Mouse (Mus musculus): ENCODE measurements around the gene Nmnat2. TPM values are rescaled to one million over a fixed set of nuclear protein-coding genes. Genes with fewer than 3 reads are reported as not detected.

The Nmnat2 gene
- polyA plus RNA-seq, 1 experiment from 2014 or later = 75.4 TPM

- 42% methylated on average over 6 of the region's 6 CpGs for WGBS
These were observed 140.5 kb downstream of the Nmnat2 start for GRCm38 (mm10) chr1:153095328-153095727.

GRCm38 (mm10) chr1:153095826-153096727 is 141.3 kb downstream of the Nmnat2 start:
- Histone ChIP-seq H3K9ac (ENCODE audit: low read depth, low read length) (no peak overlapping the region), H3K4me1 (ENCODE audit: control insufficient read depth, insufficient read depth, low read depth, low read length) (no peaks in the 10 kb centered on the region), H3K27ac (ENCODE audit: low read depth, low read length) (no peak overlapping the region), H3K9me3 (ENCODE audit: control insufficient read depth, low read length) (no peaks in the 10 kb centered on the region), H3K4me2 (ENCODE audit: low read length) (no peak overlapping the region), H3K27me3 (replicated peaks; ENCODE audit: control insufficient read depth, insufficient read depth, low read length) (0 out of 2 replicates have a peak, but pooled peaks cover 3% of the 10 kb centered on the region), H3K36me3 (ENCODE audit: control insufficient read depth, insufficient read depth, low read length) (no peaks in the 10 kb centered on the region), H3K4me3 (ENCODE audit: low read length) (no peak overlapping the region)
- ATAC-seq = no peak
- 26% methylated on average over 16 of the region's 16 CpGs for WGBS

More at GRCm38 (mm10) chr1:153095328-153095727, 140.5 kb downstream of the Nmnat2 start:
- H3K36me3 ChIP-seq (ENCODE audit: control insufficient read depth, insufficient read depth, low read length) = no peaks in the 10 kb centered on the region
- H3K4me3 ChIP-seq (ENCODE audit: low read length) = no peak overlapping the region
- H3K4me2 ChIP-seq (ENCODE audit: low read length) = no peak overlapping the region
- H3K27me3 ChIP-seq (replicated peaks; ENCODE audit: control insufficient read depth, insufficient read depth, low read length) = 0 out of 2 replicates have a peak, but pooled peaks cover 3% of the 10 kb centered on the region
- ATAC-seq = no peak
- H3K9me3 ChIP-seq (ENCODE audit: control insufficient read depth, low read length) = no peaks in the 10 kb centered on the region
- H3K4me1 ChIP-seq (ENCODE audit: control insufficient read depth, insufficient read depth, low read depth, low read length) = no peaks in the 10 kb centered on the region
- no peak overlapping the region for H3K27ac ChIP-seq (ENCODE audit: low read depth, low read length)
- H3K9ac ChIP-seq (ENCODE audit: low read depth, low read length) = no peak overlapping the region

GRCm38 (mm10) chr1:153097017-153097675 is 142.4 kb downstream of the Nmnat2 start:
- Histone ChIP-seq H3K4me3 (ENCODE audit: low read length) (no peak overlapping the region), H3K4me2 (ENCODE audit: low read length) (no peak overlapping the region), H3K4me1 (ENCODE audit: control insufficient read depth, insufficient read depth, low read depth, low read length) (no peaks in the 10 kb centered on the region), H3K36me3 (ENCODE audit: control insufficient read depth, insufficient read depth, low read length) (no peaks in the 10 kb centered on the region), H3K9ac (ENCODE audit: low read depth, low read length) (no peak overlapping the region), H3K27me3 (replicated peaks; ENCODE audit: control insufficient read depth, insufficient read depth, low read length) (0 out of 2 replicates have a peak, but pooled peaks cover 3% of the 10 kb centered on the region), H3K9me3 (ENCODE audit: control insufficient read depth, low read length) (no peaks in the 10 kb centered on the region), H3K27ac (ENCODE audit: low read depth, low read length) (no peak overlapping the region)
- ATAC-seq = no peak
- 93% methylated on average over 6 of the region's 6 CpGs for WGBS

DNA sequence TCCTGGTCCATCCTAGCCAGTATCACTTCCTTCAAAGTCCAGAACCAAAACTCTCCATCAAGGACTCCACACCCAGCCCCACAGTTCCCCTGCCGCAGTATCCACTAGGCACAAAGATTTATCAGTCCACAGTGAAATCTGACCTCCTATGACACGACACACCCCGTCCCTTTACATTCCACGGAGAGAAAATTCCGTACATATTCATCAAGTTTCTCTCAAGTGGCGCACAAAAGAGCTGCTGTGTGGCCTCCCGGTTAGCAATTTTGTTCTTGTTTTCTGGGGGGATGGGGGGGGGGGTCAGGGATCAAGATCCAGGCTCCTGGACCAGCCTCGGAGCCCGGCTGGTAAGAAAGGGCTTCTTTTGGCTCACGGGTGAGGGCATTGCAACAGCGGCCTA is 143.8 kb downstream of the Nmnat2 start:
- H3K9ac ChIP-seq (ENCODE audit: low read depth, low read length) = no peak overlapping the region
- no peak for ATAC-seq
- no peak overlapping the region for H3K4me3 ChIP-seq (ENCODE audit: low read length)
- H3K4me1 ChIP-seq (ENCODE audit: control insufficient read depth, insufficient read depth, low read depth, low read length) = no peaks in the 10 kb centered on the region
- 0 out of 2 replicates have a peak, but pooled peaks cover 3% of the 10 kb centered on the region for H3K27me3 ChIP-seq (replicated peaks; ENCODE audit: control insufficient read depth, insufficient read depth, low read length)
- no peak overlapping the region for H3K4me2 ChIP-seq (ENCODE audit: low read length)
- no peaks in the 10 kb centered on the region for H3K9me3 ChIP-seq (ENCODE audit: control insufficient read depth, low read length)
- no peaks in the 10 kb centered on the region for H3K36me3 ChIP-seq (ENCODE audit: control insufficient read depth, insufficient read depth, low read length)
- 36% methylated on average over 11 of the region's 11 CpGs for WGBS
- no peak overlapping the region for H3K27ac ChIP-seq (ENCODE audit: low read depth, low read length)

DNA sequence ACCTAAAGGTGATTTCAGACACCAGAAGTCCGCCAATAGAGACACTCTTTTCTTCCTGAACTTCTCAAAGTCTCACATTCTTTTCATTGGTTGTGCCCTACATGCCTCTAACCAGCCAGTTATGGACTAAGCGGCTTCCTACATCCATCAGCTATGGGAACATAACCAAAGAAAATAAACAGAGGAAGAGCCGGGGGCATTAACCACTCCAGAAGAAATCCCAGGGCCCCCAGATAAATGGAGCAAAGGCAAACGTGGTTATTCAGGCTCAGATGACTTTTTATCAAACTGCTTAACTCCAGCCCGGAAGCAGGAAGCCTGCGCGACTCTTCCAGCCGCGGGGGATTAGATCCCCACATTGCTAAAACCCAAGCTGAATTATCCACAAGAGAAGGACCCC is 146.1 kb downstream of the Nmnat2 start:
- Histone ChIP-seq H3K4me1 (ENCODE audit: control insufficient read depth, insufficient read depth, low read depth, low read length) (no peaks in the 10 kb centered on the region), H3K27me3 (replicated peaks; ENCODE audit: control insufficient read depth, insufficient read depth, low read length) (no peaks in the 10 kb centered on the region), H3K36me3 (ENCODE audit: control insufficient read depth, insufficient read depth, low read length) (no peaks in the 10 kb centered on the region), H3K4me2 (ENCODE audit: low read length) (no peak overlapping the region), H3K9ac (ENCODE audit: low read depth, low read length) (no peak overlapping the region), H3K4me3 (ENCODE audit: low read length) (no peak overlapping the region), H3K27ac (ENCODE audit: low read depth, low read length) (no peak overlapping the region), H3K9me3 (ENCODE audit: control insufficient read depth, low read length) (no peaks in the 10 kb centered on the region)
- ATAC-seq = no peak
- 64% methylated on average over 9 of the region's 9 CpGs for WGBS

GRCm38 (mm10) chr1:153101327-153101880 is 146.6 kb downstream of the Nmnat2 start:
- H3K9ac ChIP-seq (ENCODE audit: low read depth, low read length) = no peak overlapping the region
- WGBS = 46% methylated on average over 9 of the region's 9 CpGs
- no peaks in the 10 kb centered on the region for H3K4me1 ChIP-seq (ENCODE audit: control insufficient read depth, insufficient read depth, low read depth, low read length)
- H3K27me3 ChIP-seq (replicated peaks; ENCODE audit: control insufficient read depth, insufficient read depth, low read length) = no peaks in the 10 kb centered on the region
- no peak overlapping the region for H3K27ac ChIP-seq (ENCODE audit: low read depth, low read length)
- no peaks in the 10 kb centered on the region for H3K36me3 ChIP-seq (ENCODE audit: control insufficient read depth, insufficient read depth, low read length)
- no peak overlapping the region for H3K4me2 ChIP-seq (ENCODE audit: low read length)
- H3K4me3 ChIP-seq (ENCODE audit: low read length) = no peak overlapping the region
- no peaks in the 10 kb centered on the region for H3K9me3 ChIP-seq (ENCODE audit: control insufficient read depth, low read length)
- ATAC-seq = no peak

DNA sequence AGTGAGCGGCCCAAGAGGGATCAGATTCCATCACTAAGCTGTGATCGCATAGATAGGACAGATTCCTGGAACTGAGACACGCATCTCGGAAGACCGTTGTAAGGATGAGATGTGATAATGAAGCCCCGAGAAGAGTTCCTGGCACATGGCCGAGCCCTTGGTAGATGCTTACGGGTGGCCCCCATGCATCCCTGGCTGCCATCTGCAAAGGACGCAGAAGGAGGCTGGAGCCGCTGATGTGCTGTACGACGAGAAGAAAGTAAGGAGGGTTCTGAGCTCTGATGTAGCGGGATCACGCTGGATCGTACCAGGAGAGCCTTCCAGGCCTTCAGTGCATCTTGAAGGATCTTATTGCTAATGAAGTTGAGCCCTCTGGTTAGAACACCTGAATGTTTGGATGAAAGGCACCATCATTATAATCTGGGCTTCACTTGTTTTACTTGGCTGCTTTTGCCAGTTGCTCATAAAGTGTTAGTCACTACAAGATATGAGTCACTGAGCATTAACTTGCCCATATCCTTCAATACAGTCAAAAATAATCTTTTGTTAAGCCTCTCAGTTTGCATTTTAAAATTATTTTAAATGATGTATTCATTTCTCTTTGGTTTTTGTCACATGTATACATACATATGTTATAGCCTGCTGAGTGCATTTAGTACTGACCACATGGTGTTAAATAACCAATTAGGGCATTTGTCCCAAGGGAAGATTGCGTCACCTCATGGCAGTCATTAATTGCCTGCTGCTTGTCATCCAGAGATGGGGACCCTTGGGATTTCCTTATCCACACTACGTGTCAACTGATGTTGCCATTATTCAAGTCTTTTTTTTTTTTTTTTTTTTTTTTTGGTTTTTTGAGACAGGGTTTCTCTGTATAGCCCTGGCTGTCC is 147.7 kb downstream of the Nmnat2 start:
- Histone ChIP-seq H3K4me2 (ENCODE audit: low read length) (no peak overlapping the region), H3K36me3 (ENCODE audit: control insufficient read depth, insufficient read depth, low read length) (no peaks in the 10 kb centered on the region), H3K4me1 (ENCODE audit: control insufficient read depth, insufficient read depth, low read depth, low read length) (0 out of 2 replicates have a peak, but pooled peaks cover under 1% of the 10 kb centered on the region), H3K27me3 (replicated peaks; ENCODE audit: control insufficient read depth, insufficient read depth, low read length) (no peaks in the 10 kb centered on the region), H3K4me3 (ENCODE audit: low read length) (no peak overlapping the region), H3K9ac (ENCODE audit: low read depth, low read length) (no peak overlapping the region), H3K27ac (ENCODE audit: low read depth, low read length) (no peak overlapping the region), H3K9me3 (ENCODE audit: control insufficient read depth, low read length) (no peaks in the 10 kb centered on the region)
- no peak for ATAC-seq
- 92% methylated on average over 17 of the region's 17 CpGs for WGBS

GRCm38 (mm10) chr1:153103186-153103554 is 148.4 kb downstream of the Nmnat2 start:
- H3K9me3 ChIP-seq (ENCODE audit: control insufficient read depth, low read length) = no peaks in the 10 kb centered on the region
- H3K4me2 ChIP-seq (ENCODE audit: low read length) = no peak overlapping the region
- no peaks in the 10 kb centered on the region for H3K27me3 ChIP-seq (replicated peaks; ENCODE audit: control insufficient read depth, insufficient read depth, low read length)
- no peak overlapping the region for H3K9ac ChIP-seq (ENCODE audit: low read depth, low read length)
- no peak overlapping the region for H3K27ac ChIP-seq (ENCODE audit: low read depth, low read length)
- H3K36me3 ChIP-seq (ENCODE audit: control insufficient read depth, insufficient read depth, low read length) = no peaks in the 10 kb centered on the region
- WGBS = 98% methylated on average over 7 of the region's 8 CpGs
- no peak overlapping the region for H3K4me3 ChIP-seq (ENCODE audit: low read length)
- no peak for ATAC-seq
- peaks cover 5% of the 10 kb centered on the region; the same call in 1 of the 2 replicates for H3K4me1 ChIP-seq (ENCODE audit: control insufficient read depth, insufficient read depth, low read depth, low read length)

Data from hindbrain, embryonic 16.5 days (tissue).